Mouse (Mus musculus): ENCODE measurements around the gene Pelp1. TPM values are rescaled to one million over a fixed set of nuclear protein-coding genes. Genes with fewer than 3 reads are reported as not detected.

Gene Pelp1
- total RNA-seq, 1 experiment from 2014 or later, result 5.5 TPM

DNA sequence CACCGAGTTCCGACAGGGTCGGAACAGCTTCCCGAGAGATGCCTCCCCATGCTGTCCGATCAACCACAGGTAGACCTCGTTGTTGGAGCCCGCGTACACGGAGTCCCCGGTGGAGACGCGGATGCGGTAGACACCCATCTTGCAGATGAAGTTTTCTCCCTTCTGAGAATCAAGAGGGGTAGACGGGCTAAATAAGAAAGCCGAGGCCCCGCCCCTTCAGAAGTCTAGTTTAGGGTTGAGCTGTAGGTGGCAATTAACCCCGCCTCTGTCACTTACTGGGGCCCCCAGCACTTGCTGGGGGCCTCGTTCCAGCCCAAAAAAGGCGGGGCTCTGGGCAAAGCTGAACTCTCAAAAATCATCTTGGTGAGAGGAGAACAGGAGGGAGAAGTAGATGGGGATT, 58.0 kb downstream of the Pelp1 start, which contains the start of gene Alox15:
Gene Alox15, minus strand, starts transcription at position 164 of the 400 bp plus-strand sequence.
- no peak for ATAC-seq (ENCODE audit: extremely low read depth, insufficient number of reproducible peaks, low FRiP score, poor library complexity, severe bottlenecking)

DNA sequence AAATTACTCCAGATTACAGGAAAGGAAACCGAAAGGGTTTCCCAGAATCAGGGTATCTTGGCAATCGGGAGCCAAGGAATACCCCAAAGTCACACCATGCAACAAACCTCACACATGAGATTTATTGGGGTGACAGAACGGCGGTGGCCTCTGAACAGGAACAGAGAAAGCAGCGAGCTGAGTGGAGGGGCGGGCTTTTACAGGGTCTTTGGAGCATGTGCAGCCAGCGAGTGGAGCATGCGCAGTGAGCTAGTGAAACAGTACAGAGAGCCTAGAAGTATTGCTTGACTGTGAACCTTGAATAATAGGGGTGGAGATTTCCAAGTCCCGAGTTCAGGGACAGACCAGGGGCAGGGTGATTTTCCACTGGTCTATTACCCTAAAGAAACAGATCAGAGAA, 61.2 kb downstream of the Pelp1 start:
- ATAC-seq (ENCODE audit: extremely low read depth, insufficient number of reproducible peaks, low FRiP score, poor library complexity, severe bottlenecking), result no peak

DNA sequence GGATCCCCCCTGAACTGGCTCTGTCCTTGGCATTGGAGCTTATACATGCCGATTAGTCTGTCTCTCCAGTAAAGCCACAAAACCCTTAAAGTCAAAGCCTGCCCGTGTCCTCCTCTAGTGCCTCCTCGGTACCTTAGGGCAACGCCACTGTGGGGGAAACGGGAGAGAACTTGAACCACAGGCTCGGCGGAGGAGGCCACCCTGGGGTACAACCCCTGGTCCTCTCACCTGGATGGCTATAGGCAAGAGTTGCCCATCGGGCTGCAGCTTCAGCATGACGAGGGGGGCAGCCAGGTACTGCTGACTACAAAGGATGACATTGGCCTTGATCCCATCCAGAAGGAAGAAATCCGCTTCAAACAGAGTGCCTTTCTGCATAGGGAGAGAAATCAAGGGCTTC, 62.0 kb downstream of the Pelp1 start:
- ATAC-seq (ENCODE audit: extremely low read depth, insufficient number of reproducible peaks, low FRiP score, poor library complexity, severe bottlenecking), result no peak

GRCm38 (mm10) chr11:70345546-70345945, 64.3 kb downstream of the Pelp1 start:
- ATAC-seq (ENCODE audit: extremely low read depth, insufficient number of reproducible peaks, low FRiP score, poor library complexity, severe bottlenecking), result no peak

DNA sequence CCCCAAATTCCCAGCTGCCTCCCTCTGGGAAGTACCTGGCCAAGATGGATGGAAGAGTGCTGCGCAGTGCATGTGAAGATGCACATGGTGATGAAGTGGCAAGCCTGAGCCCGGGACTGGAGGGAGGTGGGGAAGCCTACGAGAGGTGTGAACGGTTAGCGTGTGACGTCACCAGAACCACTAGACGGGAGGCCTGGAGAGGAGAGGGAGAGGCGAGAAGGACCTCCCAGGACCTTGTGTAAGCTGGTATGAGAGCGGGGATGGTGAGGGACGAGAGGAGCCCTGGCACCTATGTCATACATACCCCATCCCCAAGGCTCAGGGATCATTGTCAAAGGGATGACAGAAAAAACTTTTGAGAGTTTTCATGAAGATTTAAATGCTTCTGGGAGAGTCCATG, 64.8 kb downstream of the Pelp1 start:
- ATAC-seq (ENCODE audit: extremely low read depth, insufficient number of reproducible peaks, low FRiP score, poor library complexity, severe bottlenecking), result no peak

Other genes starting within 250 kb of the Pelp1 start
- gene Slc16a11, start 197.3 kb downstream of the Pelp1 start, total RNA-seq (2017), result 1.4 and 2.7 TPM in 2 replicates
- 1.5 and 2.1 TPM in 2 replicates for gene Slc16a13, start 189.0 kb downstream of the Pelp1 start, total RNA-seq (2017)
- 0.12 TPM in 1 of 2 replicates, not detected in the other for gene Bcl6b, start 180.2 kb downstream of the Pelp1 start, total RNA-seq (2017)
- gene 0610010K14Rik, start 172.1 kb downstream of the Pelp1 start, total RNA-seq (2017), result 21.9 and 26.8 TPM in 2 replicates
- 0.47 and 0.86 TPM in 2 replicates for gene Gm21988, start 170.2 kb downstream of the Pelp1 start, total RNA-seq (2017)
- gene Rnasek, start 170.2 kb downstream of the Pelp1 start, total RNA-seq (2017), result 60.4 and 69.0 TPM in 2 replicates
- gene Alox12, start 154.7 kb downstream of the Pelp1 start, total RNA-seq (2017), result 9.6 and 10.5 TPM in 2 replicates
- gene Alox12e, start 87.4 kb downstream of the Pelp1 start, total RNA-seq (2017), result 0.35 and 2.0 TPM in 2 replicates
- 4.5 and 7.1 TPM in 2 replicates for gene Alox15, start 58.0 kb downstream of the Pelp1 start, total RNA-seq (2017)
- 278 and 300 TPM in 2 replicates for gene Arrb2, start 22.6 kb upstream of the Pelp1 start, total RNA-seq (2017)
- 43.7 and 46.3 TPM in 2 replicates for gene Med11, start 41.9 kb upstream of the Pelp1 start, total RNA-seq (2017)
- gene Zmynd15, start 49.4 kb upstream of the Pelp1 start, total RNA-seq (2017), result 0.37 and 0.58 TPM in 2 replicates
- 0.74 TPM in 1 of 2 replicates, not detected in the other for gene Cxcl16, start 50.0 kb upstream of the Pelp1 start, total RNA-seq (2017)
- gene Tm4sf5, start 95.2 kb upstream of the Pelp1 start, total RNA-seq (2017), result not detected in 2 replicates
- not detected in 2 replicates for gene Vmo1, start 104.6 kb upstream of the Pelp1 start, total RNA-seq (2017)
- gene Gltpd2, start 109.2 kb upstream of the Pelp1 start, total RNA-seq (2017), result not detected in 2 replicates
- gene Psmb6, start 115.3 kb upstream of the Pelp1 start, total RNA-seq (2017), result 124 and 133 TPM in 2 replicates
- gene Gm40193, start 122.9 kb upstream of the Pelp1 start, total RNA-seq (2017), result not detected in 2 replicates
- 0.86 and 4.3 TPM in 2 replicates for gene Pld2, start 130.0 kb upstream of the Pelp1 start, total RNA-seq (2017)
- gene Mink1, start 152.8 kb upstream of the Pelp1 start, total RNA-seq (2017), result 21.8 and 23.1 TPM in 2 replicates
- not detected in 2 replicates for gene 4930544D05Rik, start 205.8 kb upstream of the Pelp1 start, total RNA-seq (2017)
- gene Chrne, start 209.2 kb upstream of the Pelp1 start, total RNA-seq (2017), result 1.7 TPM in 1 of 2 replicates, not detected in the other
- gene Gp1ba, start 229.1 kb upstream of the Pelp1 start, total RNA-seq (2017), result 1.4 and 1.7 TPM in 2 replicates
- 261 and 283 TPM in 2 replicates for gene Rnf167, start 237.2 kb upstream of the Pelp1 start, total RNA-seq (2017)
- 75.8 and 82.8 TPM in 2 replicates for gene Slc25a11, start 237.4 kb upstream of the Pelp1 start, total RNA-seq (2017)
- gene Pfn1, start 244.6 kb upstream of the Pelp1 start, total RNA-seq (2017), result 683 and 728 TPM in 2 replicates
- 16.7 and 21.2 TPM in 2 replicates for gene Eno3, start 247.2 kb upstream of the Pelp1 start, total RNA-seq (2017)